Mouse (Mus musculus) kidney, adult 2 months (tissue): ENCODE data around the gene Fxyd2. TPM values are rescaled to one million over a fixed set of nuclear protein-coding genes. Genes with fewer than 3 reads are reported as not detected.

Experiments
- DNase-seq: peaks from one replicate; pipeline ENCODE4 v3.0.0; 2021
- H3K27ac ChIP-seq: fragments of 200-500 bp; 2 replicates; pipeline ENCODE4 v1.5.1; 2012; ENCODE audit warnings: low read depth, low read length, control low read depth, inconsistent platforms; ENCODE audit not compliant: insufficient read depth
- H3K27me3 ChIP-seq: fragments of 200-500 bp; replicated peaks from 2 replicates; pipeline ENCODE4 v1.6.1; 2012; ENCODE audit warnings: mild to moderate bottlenecking, moderate library complexity, low read length, inconsistent platforms; ENCODE audit not compliant: control insufficient read depth, insufficient read depth
- H3K36me3 ChIP-seq: fragments of 200-500 bp; 2 replicates; pipeline ENCODE4 v1.6.1; 2012; ENCODE audit warnings: mild to moderate bottlenecking, moderate library complexity, low read length, inconsistent platforms; ENCODE audit not compliant: control insufficient read depth, insufficient read depth
- H3K4me1 ChIP-seq: fragments of 200-500 bp; 2 replicates; pipeline ENCODE4 v1.6.1; 2011; ENCODE audit warnings: low read length; ENCODE audit not compliant: control insufficient read depth, insufficient read depth
- H3K4me3 ChIP-seq: fragments of 200-500 bp; 2 replicates; pipeline ENCODE4 v1.5.1; 2011; ENCODE audit warnings: mild to moderate bottlenecking, low read depth, low read length, control low read depth; ENCODE audit not compliant: insufficient read depth
- CTCF ChIP-seq: fragments of 200-500 bp; conservative IDR thresholded peaks from 2 replicates; pipeline ENCODE4 v1.5.1; 2011; ENCODE audit warnings: low read depth, mild to moderate bottlenecking, control low read depth, low read length, moderate library complexity, mixed read lengths; ENCODE audit not compliant: insufficient read depth, insufficient read length
- POLR2A ChIP-seq: fragments of 200-500 bp; IDR thresholded peaks from one replicate; pipeline ENCODE4 v1.6.1; 2011; ENCODE audit warnings: low read depth, low read length, control low read depth
- WGBS: fragments of 180-500 bp; shearing (Covaris S2); methylation state at CpG from one replicate; pipeline ENCODE4 v1.1.7; 2018; 5-methylcytosine and 5-hydroxymethylcytosine counted together
- polyA plus RNA-seq: library from polyadenylated mRNA; depleted of rRNA; stranded (reverse); fragments of >200 nt; gene quantifications from 2 replicates; pipeline ENCODE4 v1.2.3, GENCODE M21; 2012

Fxyd2 gene
- polyA plus RNA-seq, 1 experiment = 8,923 TPM

GRCm38 (mm10) chr9:45439025-45439424 is 39.6 kb downstream of the Fxyd2 start:
- Histone ChIP-seq H3K27ac (no peak overlapping the region), H3K4me3 (no peak overlapping the region), H3K27me3 (no peaks in the 10 kb centered on the region), H3K4me1 (no peaks in the 10 kb centered on the region), H3K36me3 (no peaks in the 10 kb centered on the region)
- TF ChIP-seq CTCF (no peak), POLR2A (no peak)
- WGBS = 76% methylated on average over 4 of the region's 4 CpGs
- no peak for DNase-seq

- Histone ChIP-seq H3K36me3 (no peaks in the 10 kb centered on the region), H3K4me3 (no peak overlapping the region), H3K4me1 (no peaks in the 10 kb centered on the region), H3K27me3 (no peaks in the 10 kb centered on the region), H3K27ac (no peak overlapping the region)
- WGBS = 76% methylated on average over 16 of the region's 16 CpGs
- no peak for DNase-seq
- TF ChIP-seq CTCF = no peak
- no peak for TF ChIP-seq POLR2A
Measured at GRCm38 (mm10) chr9:45440083-45440784, 40.8 kb downstream of the Fxyd2 start.

GRCm38 (mm10) chr9:45444251-45444798 is 44.9 kb downstream of the Fxyd2 start:
- 68% methylated on average over 5 of the region's 5 CpGs for WGBS
- no peak for DNase-seq

GRCm38 (mm10) chr9:45449658-45450057 is 50.2 kb downstream of the Fxyd2 start:
- DNase-seq = no peak
- WGBS = 90% methylated on average over 4 of the region's 4 CpGs

More at GRCm38 (mm10) chr9:45444251-45444798, 44.9 kb downstream of the Fxyd2 start:
- Histone ChIP-seq H3K27me3 (no peaks in the 10 kb centered on the region), H3K4me1 (no peaks in the 10 kb centered on the region), H3K27ac (no peak overlapping the region), H3K4me3 (no peak overlapping the region), H3K36me3 (no peaks in the 10 kb centered on the region)
- TF ChIP-seq POLR2A = no peak
- TF ChIP-seq CTCF = no peak

GRCm38 (mm10) chr9:45451346-45451745 is 51.9 kb downstream of the Fxyd2 start:
- Histone ChIP-seq H3K27ac (no peak overlapping the region), H3K36me3 (no peaks in the 10 kb centered on the region), H3K4me1 (no peaks in the 10 kb centered on the region), H3K27me3 (no peaks in the 10 kb centered on the region), H3K4me3 (no peak overlapping the region)
- no peak for TF ChIP-seq CTCF
- no peak for TF ChIP-seq POLR2A
- WGBS = 94% methylated on average over 4 of the region's 4 CpGs
- no peak for DNase-seq

More at GRCm38 (mm10) chr9:45449658-45450057, 50.2 kb downstream of the Fxyd2 start:
- Histone ChIP-seq H3K27ac (no peak overlapping the region), H3K36me3 (no peaks in the 10 kb centered on the region), H3K4me1 (no peaks in the 10 kb centered on the region), H3K27me3 (no peaks in the 10 kb centered on the region), H3K4me3 (no peak overlapping the region)
- TF ChIP-seq POLR2A (no peak), CTCF (no peak)

GRCm38 (mm10) chr9:45454032-45454431 is 54.6 kb downstream of the Fxyd2 start:
- 88% methylated on average over 10 of the region's 10 CpGs for WGBS
- Histone ChIP-seq H3K27ac (no peak overlapping the region), H3K4me3 (no peak overlapping the region)

GRCm38 (mm10) chr9:45454889-45455610 is 55.6 kb downstream of the Fxyd2 start:
- WGBS = 80% methylated on average over 8 of the region's 8 CpGs

More at GRCm38 (mm10) chr9:45454032-45454431, 54.6 kb downstream of the Fxyd2 start:
- Histone ChIP-seq H3K4me1 (no peaks in the 10 kb centered on the region), H3K36me3 (no peaks in the 10 kb centered on the region), H3K27me3 (no peaks in the 10 kb centered on the region)
- DNase-seq = no peak
- TF ChIP-seq CTCF = no peak
- TF ChIP-seq POLR2A = no peak

More at GRCm38 (mm10) chr9:45454889-45455610, 55.6 kb downstream of the Fxyd2 start:
- Histone ChIP-seq H3K36me3 (no peaks in the 10 kb centered on the region), H3K4me3 (no peak overlapping the region), H3K27me3 (no peaks in the 10 kb centered on the region), H3K27ac (no peak overlapping the region), H3K4me1 (no peaks in the 10 kb centered on the region)
- TF ChIP-seq POLR2A (no peak), CTCF (no peak)
- no peak for DNase-seq
